In the genomic region with DNA sequence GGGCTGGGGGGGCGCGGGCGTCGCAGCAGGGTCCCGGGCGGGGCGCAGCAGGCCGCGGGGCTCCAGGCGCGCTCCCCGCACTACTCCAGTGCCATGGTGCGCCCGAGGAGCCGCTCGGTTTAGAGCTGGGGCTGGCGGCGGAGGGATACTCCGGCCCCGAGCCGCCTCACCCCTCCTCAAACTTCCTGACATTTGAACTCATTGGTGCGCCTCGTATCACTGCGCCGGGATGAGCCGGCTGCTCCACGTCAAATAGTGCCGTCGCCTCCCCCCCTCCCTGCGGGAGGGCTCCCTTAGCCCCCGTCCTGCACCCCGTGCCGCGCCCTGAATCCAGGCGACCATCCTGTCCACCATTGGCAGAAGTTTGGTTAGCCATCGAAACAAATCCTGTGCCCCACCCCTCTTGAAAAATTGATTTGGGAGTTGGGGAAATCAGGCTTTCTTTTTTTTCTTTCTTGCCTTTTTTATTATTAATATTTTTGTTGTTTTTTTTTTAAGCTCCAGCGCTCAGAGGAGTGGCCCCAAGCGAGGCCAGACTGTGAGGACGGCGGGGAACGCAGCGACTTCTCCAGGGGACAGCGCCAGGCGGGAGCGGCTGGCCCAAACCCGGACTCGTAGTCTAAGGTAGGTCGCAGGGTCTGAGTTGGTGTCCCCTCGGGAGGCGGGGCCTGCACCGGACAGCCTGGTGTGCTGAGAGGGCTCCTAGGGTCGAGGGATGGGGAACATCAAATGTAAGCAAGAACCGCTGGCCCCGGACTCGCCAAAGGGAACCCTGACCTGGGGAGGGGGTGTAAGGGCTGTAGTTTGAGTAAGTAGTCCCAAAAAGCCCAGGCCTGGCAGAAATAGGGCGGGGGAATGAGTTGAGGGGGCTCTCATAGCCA, we compare ENCODE assay signal across 8 mouse cellular contexts. TPM values are rescaled to one million over a fixed set of nuclear protein-coding genes. Genes with fewer than 3 reads are reported as not detected.
DNase-seq lines count a peak whose midpoint lies in the region; ATAC-seq and TF ChIP-seq lines count a peak whose summit lies in the region.

No protein-coding gene starts in this region.

- H3K27me3 ChIP-seq in heart, embryonic 12.5 days (replicated peaks) = peaks cover 91% of the 10 kb centered on the region
- H3K27me3 ChIP-seq in kidney, embryonic 16.5 days (ENCODE audit: insufficient read depth, low read length) = peaks cover 96% of the 10 kb centered on the region
- H3K27me3 ChIP-seq in midbrain, embryonic 10.5 days (ENCODE audit: low read depth, poor library complexity, severe bottlenecking) = peaks cover 100% of the 10 kb centered on the region

- ATAC-seq in heart, embryonic 12.5 days (ENCODE audit: insufficient number of reproducible peaks, low FRiP score) = peak; percentile 24; the same call in 1 of the 2 replicates
- peak; percentile 65; the same call in 1 of the 2 replicates for ATAC-seq in kidney, embryonic 16.5 days (ENCODE audit: low FRiP score, low TSS enrichment)

- H3K4me2 ChIP-seq in heart, embryonic 12.5 days = peak overlapping the region; percentile 90
- peak overlapping the region; percentile 70 for H3K4me2 ChIP-seq in kidney, embryonic 16.5 days (replicated peaks; ENCODE audit: low read depth, low read length)

- no peaks in the 10 kb centered on the region for H3K36me3 ChIP-seq in ES-E14 (ENCODE audit: control insufficient read depth, insufficient read depth, low read length, poor library complexity, severe bottlenecking)
- no peaks in the 10 kb centered on the region for H3K36me3 ChIP-seq in heart, embryonic 12.5 days
- H3K36me3 ChIP-seq in kidney, embryonic 16.5 days (ENCODE audit: insufficient read depth, low read length) = no peaks in the 10 kb centered on the region
- H3K36me3 ChIP-seq in midbrain, embryonic 10.5 days = peaks cover 6% of the 10 kb centered on the region; the same call in 1 of the 2 replicates

- in situ Hi-C loops in ES-E14 (cut with MboI; ENCODE audit: low sequenced_read_pairs in 2 of 2, unreplicated experiment in 2 of 2) = loop anchor here in 1 of 2 experiments (25.0 kb wide), 1 partner anchor 2004 kb away; a partner anchor contains a TSS

- no peak for DNase-seq in ES-E14 (ENCODE audit: low read depth, low spot score)
- peak; percentile 88 for DNase-seq in embryo, embryonic 11 days
- DNase-seq in midbrain, embryonic 10.5 days (ENCODE audit: low spot score) = peak; percentile 85
- no peak for DNase-seq in left cerebral cortex, postnatal 25 days (ENCODE audit: low spot score in 2 of 2)
- no peak for DNase-seq in spleen, adult 18-20 months
- DNase-seq in cerebellum, adult 9-10 months = no peak

- under 1% methylated on average over 54 of the region's 56 CpGs for WGBS in heart, embryonic 12.5 days
- WGBS in kidney, embryonic 16.5 days = under 1% methylated on average over 53 of the region's 56 CpGs
- WGBS in midbrain, embryonic 10.5 days = under 1% methylated on average over 49 of the region's 56 CpGs

- peaks cover 0 to 8% of the 10 kb centered on the region in 2 experiments; a peak in 2 of 4 replicates for H3K4me1 ChIP-seq in ES-E14 (ENCODE audit: control insufficient read depth in 2 of 2, insufficient read depth in 2 of 2, low read length in 2 of 2, poor library complexity in 1 of 2)
- peaks cover 30% of the 10 kb centered on the region for H3K4me1 ChIP-seq in heart, embryonic 12.5 days (replicated peaks)
- H3K4me1 ChIP-seq in kidney, embryonic 16.5 days (ENCODE audit: insufficient read depth, low read length) = peaks cover 23% of the 10 kb centered on the region
- H3K4me1 ChIP-seq in midbrain, embryonic 10.5 days = peaks cover 90% of the 10 kb centered on the region

- peak overlapping the region; percentile 18 to 62; a peak in 3 of 4 replicates for H3K4me3 ChIP-seq in ES-E14 (ENCODE audit: insufficient read depth in 1 of 2, low read depth in 1 of 2, low read length in 2 of 2, poor library complexity in 1 of 2, severe bottlenecking in 1 of 2)
- peak overlapping the region; percentile 57 for H3K4me3 ChIP-seq in heart, embryonic 12.5 days
- peak overlapping the region; percentile 50 for H3K4me3 ChIP-seq in kidney, embryonic 16.5 days (ENCODE audit: low read length)
- H3K4me3 ChIP-seq in midbrain, embryonic 10.5 days = peak overlapping the region; percentile 55

- no peak overlapping the region for H3K27ac ChIP-seq in ES-E14 (ENCODE audit: insufficient read depth, low read depth, low read length, poor library complexity, severe bottlenecking)
- H3K27ac ChIP-seq in heart, embryonic 12.5 days (ENCODE audit: poor library complexity, severe bottlenecking) = no peak overlapping the region
- no peak overlapping the region for H3K27ac ChIP-seq in kidney, embryonic 16.5 days (ENCODE audit: low read length)
- H3K27ac ChIP-seq in midbrain, embryonic 10.5 days (replicated peaks) = peak overlapping the region; percentile 82

- no peak overlapping the region for H3K9ac ChIP-seq in ES-E14 (ENCODE audit: insufficient read depth, low read depth, low read length, poor library complexity, severe bottlenecking)
- H3K9ac ChIP-seq in heart, embryonic 12.5 days = peak overlapping the region; percentile 63; the same call in 1 of the 2 replicates
- H3K9ac ChIP-seq in kidney, embryonic 16.5 days (replicated peaks; ENCODE audit: low read length) = peak overlapping the region; percentile 61

- intact Hi-C loops in left cerebral cortex, postnatal 25 days (cut with DNase I) = loop anchor here (5.0 kb wide), 1 partner anchor 84 kb away; no protein-coding TSS in a partner anchor

- H3K9me3 ChIP-seq in ES-E14 (ENCODE audit: control insufficient read depth, insufficient read depth, low read depth, low read length) = no peaks in the 10 kb centered on the region
- no peaks in the 10 kb centered on the region for H3K9me3 ChIP-seq in heart, embryonic 12.5 days (replicated peaks)
- no peaks in the 10 kb centered on the region for H3K9me3 ChIP-seq in kidney, embryonic 16.5 days (ENCODE audit: low read length)
- H3K9me3 ChIP-seq in midbrain, embryonic 10.5 days (replicated peaks) = no peaks in the 10 kb centered on the region

TF ChIP-seq in ES-E14, 5 proteins besides CTCF, POLR2A, EP300 and RAD21:
- TF ChIP-seq CHD2 (IDR thresholded peaks at IDR 0.05; ENCODE audit: low read depth, low read length) = 0 out of 2 replicates have a peak, but pooled peaks have one; percentile 55
- TF ChIP-seq MAFK (IDR thresholded peaks at IDR 0.05; ENCODE audit: insufficient read depth, low read depth, low read length) = no peak

RNA-seq across cellular contexts. Expression of a gene that starts 0.9 kb away (rescaled TPM):
- total RNA-seq in ES-E14 (2012; rRNA removed) = 0.32 and 0.67 TPM in 2 replicates
- 0.04 and 0.06 TPM in 2 replicates for polyA plus RNA-seq in heart, embryonic 12.5 days (2016; fragmentation: Nextera tagmentation; extraction: Ambion mirVana)
- polyA plus RNA-seq in kidney, embryonic 16.5 days (2015; fragmentation: Nextera tagmentation; extraction: Ambion mirVana) = 0.94 and 1.3 TPM in 2 replicates
- polyA plus RNA-seq in midbrain, embryonic 10.5 days (2016; fragmentation: Nextera tagmentation; extraction: Ambion mirVana) = 2.7 and 3.1 TPM in 2 replicates
- under 1 TPM; 0.18 to 0.32 TPM for total RNA-seq in left cerebral cortex, postnatal 25 days (2021)

Comparison
In these comparisons a context has a peak if more than half of its experiments do, and no peak if none do; other contexts are left out.
1. DNase-seq: peak in embryo, embryonic 11 days (single experiment) and midbrain, embryonic 10.5 days (single experiment); none in ES-E14 (single experiment), left cerebral cortex, postnatal 25 days (0 of 2), spleen, adult 18-20 months (0 of 2) and cerebellum, adult 9-10 months (single experiment).
2. Peak in every context shown above with its lines, with median percentiles within 50 percentile points of each other: H3K4me3 ChIP-seq.